Mouse (Mus musculus): ENCODE data around the gene Med12l. TPM values are rescaled to one million over a fixed set of nuclear protein-coding genes. Genes with fewer than 3 reads are reported as not detected.

The Med12l gene
- total RNA-seq, 1 experiment from 2014 or later = 0.86 TPM

- ATAC-seq (replicated peaks; ENCODE audit: insufficient number of reproducible peaks, low FRiP score, low TSS enrichment, poor library complexity, severe bottlenecking) = no peak
Measured at GRCm38 (mm10) chr3:59016501-59016900, 10.9 kb downstream of the Med12l start.

GRCm38 (mm10) chr3:59021236-59021635 lies 15.6 kb downstream of the Med12l start:
- no peak for ATAC-seq (replicated peaks; ENCODE audit: insufficient number of reproducible peaks, low FRiP score, low TSS enrichment, poor library complexity, severe bottlenecking)

DNA sequence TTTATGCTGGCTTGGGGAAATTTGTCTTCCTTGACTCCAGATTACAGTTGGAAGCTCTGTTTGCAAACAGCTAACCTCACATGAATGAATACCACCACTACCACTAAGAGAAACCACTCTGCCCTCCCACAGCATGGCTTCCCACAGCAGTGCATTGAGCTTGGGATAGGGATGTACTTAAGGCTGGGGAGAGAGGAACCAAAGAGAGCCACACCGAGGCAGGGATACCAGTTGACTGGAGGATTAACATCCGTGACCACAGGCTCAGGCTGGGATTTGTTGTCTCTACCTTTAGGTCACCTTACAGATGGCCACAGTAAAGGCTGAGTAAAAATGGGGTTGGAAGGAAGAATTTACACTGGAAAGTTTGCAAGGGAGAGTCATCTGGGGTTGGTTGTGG lies 16.6 kb downstream of the Med12l start:
- no peak for ATAC-seq (replicated peaks; ENCODE audit: insufficient number of reproducible peaks, low FRiP score, low TSS enrichment, poor library complexity, severe bottlenecking)

GRCm38 (mm10) chr3:59022971-59023370 lies 17.3 kb downstream of the Med12l start:
- ATAC-seq (replicated peaks; ENCODE audit: insufficient number of reproducible peaks, low FRiP score, low TSS enrichment, poor library complexity, severe bottlenecking) = no peak

- no peak for ATAC-seq (replicated peaks; ENCODE audit: insufficient number of reproducible peaks, low FRiP score, low TSS enrichment, poor library complexity, severe bottlenecking)
Measured at GRCm38 (mm10) chr3:59024531-59025192, 19.0 kb downstream of the Med12l start.

DNA sequence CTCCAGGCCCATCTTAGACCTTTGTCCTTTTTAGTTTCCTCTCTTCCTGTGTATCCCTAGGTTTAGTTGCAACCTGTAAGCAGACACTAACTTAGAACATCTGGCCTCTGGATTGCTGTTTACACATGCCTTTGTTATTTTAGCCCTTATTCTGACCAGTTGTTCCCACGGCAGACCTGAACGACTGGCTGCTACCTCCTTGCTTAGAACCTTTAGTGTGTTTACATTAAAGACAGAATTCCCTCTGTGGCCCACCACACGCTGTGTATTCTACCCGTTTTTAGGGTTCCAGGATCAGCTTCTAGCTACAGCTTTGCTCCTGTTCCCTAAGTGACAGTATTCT lies 19.5 kb downstream of the Med12l start:
- ATAC-seq (replicated peaks; ENCODE audit: insufficient number of reproducible peaks, low FRiP score, low TSS enrichment, poor library complexity, severe bottlenecking) = no peak

GRCm38 (mm10) chr3:59028696-59029095 lies 23.1 kb downstream of the Med12l start:
- no peak for ATAC-seq (replicated peaks; ENCODE audit: insufficient number of reproducible peaks, low FRiP score, low TSS enrichment, poor library complexity, severe bottlenecking)

DNA sequence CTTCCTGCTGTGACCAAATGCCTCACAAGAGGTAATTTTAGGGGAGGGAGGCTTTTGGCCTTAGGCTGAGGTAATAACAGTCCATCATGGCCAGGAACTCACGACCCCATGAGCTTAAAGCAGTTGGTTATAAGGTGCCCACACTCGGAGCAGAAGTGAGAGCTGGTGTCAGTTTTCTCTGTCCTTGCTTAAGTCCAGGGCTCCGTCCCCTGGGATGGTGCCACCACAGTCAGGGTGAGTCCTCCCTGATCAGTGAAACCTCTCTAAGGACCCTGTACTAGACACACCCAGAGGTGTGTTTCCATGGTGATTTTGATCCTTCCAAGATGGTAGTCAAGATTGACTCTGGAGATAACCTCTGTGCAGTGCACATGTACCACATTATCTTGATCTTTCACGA lies 25.4 kb downstream of the Med12l start:
- ATAC-seq (replicated peaks; ENCODE audit: insufficient number of reproducible peaks, low FRiP score, low TSS enrichment, poor library complexity, severe bottlenecking) = no peak

DNA sequence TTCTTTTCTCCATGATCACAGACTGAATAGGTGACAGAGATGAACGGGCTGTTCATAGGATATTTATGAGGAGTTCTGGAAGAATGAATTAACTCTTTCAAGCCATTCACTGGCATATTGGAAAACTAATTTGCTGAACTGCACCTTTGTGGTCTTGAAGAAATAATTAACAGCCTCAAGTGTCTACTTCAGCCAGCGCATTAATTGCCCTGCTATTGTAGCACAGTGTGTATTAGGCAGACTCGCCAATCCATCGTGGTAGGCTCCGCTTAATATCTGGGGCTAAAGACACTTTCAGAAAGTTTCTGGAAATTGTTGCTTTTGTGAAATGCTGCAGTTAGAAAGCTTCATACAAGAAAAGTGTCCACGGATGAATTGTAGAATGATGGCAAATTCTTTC lies 35.9 kb downstream of the Med12l start:
- no peak for ATAC-seq (replicated peaks; ENCODE audit: insufficient number of reproducible peaks, low FRiP score, low TSS enrichment, poor library complexity, severe bottlenecking)

GRCm38 (mm10) chr3:59054834-59055535 lies 49.4 kb downstream of the Med12l start:
- ATAC-seq (replicated peaks; ENCODE audit: insufficient number of reproducible peaks, low FRiP score, low TSS enrichment, poor library complexity, severe bottlenecking) = peak; percentile 58

DNA sequence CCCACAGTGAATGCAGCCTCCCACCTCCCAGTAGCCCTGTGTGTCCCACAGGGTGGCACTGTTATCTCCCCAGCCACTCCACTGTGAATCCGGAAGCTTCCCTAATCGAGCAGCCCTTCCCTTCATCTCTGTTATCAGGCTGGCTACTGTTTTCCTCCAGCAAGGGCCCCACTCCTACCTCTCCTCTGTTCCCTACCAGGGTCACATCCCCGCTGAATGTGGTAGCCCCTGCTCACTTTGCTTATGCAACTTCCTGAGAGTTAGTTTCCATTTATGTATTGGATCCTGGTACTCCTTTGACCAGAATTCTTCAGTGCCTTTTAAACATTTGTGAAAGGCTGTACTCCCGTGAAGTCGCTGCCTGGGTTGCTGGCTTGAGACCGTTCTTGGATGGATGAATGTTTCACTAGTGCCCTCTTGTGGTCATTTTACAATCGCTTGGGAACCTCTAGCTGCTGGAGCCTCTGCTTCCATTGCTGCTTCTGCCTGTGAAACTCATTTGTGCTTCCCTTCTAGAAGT lies 53.5 kb downstream of the Med12l start:
- 0 out of 2 replicates have a peak, but pooled peaks have one; percentile 47 for ATAC-seq (replicated peaks; ENCODE audit: insufficient number of reproducible peaks, low FRiP score, low TSS enrichment, poor library complexity, severe bottlenecking)

DNA sequence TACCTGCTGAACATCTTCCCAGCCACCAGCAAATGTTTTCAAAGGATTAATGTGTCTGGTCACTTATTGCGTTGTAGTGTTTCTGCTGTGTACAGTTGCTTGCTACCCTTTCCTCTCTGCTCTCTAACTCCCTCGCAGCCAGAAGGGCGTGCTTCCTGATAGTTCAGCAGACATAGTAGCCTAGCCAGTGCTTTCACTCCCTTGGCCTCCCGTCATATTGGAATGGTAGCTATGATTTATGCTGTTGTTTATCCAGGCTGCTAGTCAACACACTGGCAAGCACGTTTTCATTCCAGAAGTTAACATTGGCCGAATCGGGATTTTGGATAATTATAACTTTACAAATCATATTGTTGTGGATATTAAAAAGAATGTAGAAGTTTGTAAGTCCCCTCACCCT lies 54.5 kb downstream of the Med12l start:
- no peak for ATAC-seq (replicated peaks; ENCODE audit: insufficient number of reproducible peaks, low FRiP score, low TSS enrichment, poor library complexity, severe bottlenecking)

DNA sequence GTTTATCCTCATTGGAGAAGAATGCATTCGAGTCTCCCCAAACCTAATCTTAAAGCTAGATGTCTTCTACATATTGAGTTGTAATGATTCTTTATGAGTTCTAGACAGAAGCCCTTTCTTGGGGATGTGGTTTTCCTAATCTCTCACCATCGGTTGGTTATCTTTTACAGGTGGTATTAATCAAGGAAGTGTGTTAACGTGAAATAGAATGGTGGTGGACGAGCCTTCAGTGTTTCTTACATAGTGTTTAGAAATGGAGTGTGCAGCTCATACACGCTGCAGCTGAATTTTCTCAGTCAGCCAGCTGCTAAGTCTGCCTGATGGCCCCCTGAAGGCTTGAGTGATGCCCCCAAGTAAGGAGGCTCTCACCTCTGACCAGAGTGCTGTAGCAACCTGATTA lies 56.5 kb downstream of the Med12l start:
- ATAC-seq (replicated peaks; ENCODE audit: insufficient number of reproducible peaks, low FRiP score, low TSS enrichment, poor library complexity, severe bottlenecking) = no peak

DNA sequence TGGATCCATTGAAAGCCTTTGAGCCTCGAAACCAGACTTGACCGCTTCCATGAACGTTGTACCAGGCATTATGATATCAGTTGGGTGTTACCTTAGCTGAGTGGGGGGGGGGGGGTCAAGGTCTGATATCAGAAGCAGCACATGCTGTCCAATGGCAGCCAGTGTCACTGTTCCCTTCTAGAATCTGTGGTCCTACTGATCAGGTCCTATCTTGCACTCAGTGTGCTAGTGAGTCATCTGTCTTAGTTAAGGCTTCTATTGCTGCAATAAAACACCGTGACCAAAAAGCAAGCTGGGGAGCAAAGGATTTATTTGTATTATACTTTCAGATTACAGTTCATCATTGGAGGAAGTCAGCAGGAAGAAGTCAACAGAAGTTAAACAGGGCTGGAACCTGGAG lies 57.8 kb downstream of the Med12l start:
- no peak for ATAC-seq (replicated peaks; ENCODE audit: insufficient number of reproducible peaks, low FRiP score, low TSS enrichment, poor library complexity, severe bottlenecking)

- no peak for ATAC-seq (replicated peaks; ENCODE audit: insufficient number of reproducible peaks, low FRiP score, low TSS enrichment, poor library complexity, severe bottlenecking)
Measured at GRCm38 (mm10) chr3:59065937-59066336, 60.3 kb downstream of the Med12l start.

DNA sequence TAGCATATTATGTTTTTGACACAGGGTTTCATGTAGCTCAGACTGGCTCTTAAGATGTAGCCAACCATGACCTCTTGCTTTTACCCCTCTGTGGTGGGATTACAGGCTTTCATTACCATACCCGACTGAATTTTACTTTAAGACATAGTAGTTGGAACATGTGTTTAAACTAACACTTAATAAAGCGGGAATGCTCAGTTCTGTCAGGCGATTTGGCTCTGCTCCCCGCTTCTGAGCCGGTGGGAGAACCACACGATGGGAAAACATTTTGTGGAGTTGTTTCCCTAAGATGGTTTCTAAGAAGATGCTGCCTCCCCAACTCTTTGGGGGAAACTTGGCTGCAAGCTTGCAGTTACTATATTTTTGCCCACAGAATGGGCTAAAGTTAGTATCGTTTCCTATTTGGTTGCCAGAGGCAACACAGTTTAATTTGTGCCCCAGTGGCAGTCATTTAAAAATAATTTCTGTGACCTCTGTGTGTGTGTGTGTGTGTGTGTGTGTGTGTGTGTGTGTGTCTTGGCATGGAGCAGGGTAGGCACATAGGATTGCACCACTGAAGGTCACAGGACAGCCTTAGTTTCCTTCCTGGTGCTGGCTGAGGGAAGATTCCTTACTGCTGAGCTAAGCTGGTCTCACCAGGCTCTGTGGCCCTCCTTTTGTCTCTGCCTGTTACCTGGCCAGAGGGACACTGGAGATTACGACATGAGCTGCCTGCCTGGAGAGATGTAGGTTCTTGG lies 61.1 kb downstream of the Med12l start:
- ATAC-seq (replicated peaks; ENCODE audit: insufficient number of reproducible peaks, low FRiP score, low TSS enrichment, poor library complexity, severe bottlenecking) = no peak

DNA sequence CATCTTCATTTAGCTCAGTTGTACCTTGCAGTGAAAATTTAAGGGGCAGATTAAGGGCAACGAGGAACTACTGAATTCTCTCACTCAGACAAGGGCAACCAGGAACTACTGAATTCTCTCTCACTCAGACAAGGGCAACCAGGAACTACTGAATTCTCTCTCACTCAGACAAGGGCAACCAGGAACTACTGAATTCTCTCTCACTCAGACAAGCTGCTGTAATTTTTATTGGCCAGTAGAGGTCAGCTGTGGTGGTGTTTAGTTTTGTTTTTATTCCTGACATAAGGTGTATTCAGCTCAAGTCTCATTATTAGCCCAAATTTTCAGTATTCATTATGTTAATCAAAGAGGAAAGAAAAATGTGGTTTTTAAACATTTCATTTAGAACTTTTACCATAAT lies 63.4 kb downstream of the Med12l start:
- ATAC-seq (replicated peaks; ENCODE audit: insufficient number of reproducible peaks, low FRiP score, low TSS enrichment, poor library complexity, severe bottlenecking) = peak; percentile 57; the same call in 1 of the 2 replicates

DNA sequence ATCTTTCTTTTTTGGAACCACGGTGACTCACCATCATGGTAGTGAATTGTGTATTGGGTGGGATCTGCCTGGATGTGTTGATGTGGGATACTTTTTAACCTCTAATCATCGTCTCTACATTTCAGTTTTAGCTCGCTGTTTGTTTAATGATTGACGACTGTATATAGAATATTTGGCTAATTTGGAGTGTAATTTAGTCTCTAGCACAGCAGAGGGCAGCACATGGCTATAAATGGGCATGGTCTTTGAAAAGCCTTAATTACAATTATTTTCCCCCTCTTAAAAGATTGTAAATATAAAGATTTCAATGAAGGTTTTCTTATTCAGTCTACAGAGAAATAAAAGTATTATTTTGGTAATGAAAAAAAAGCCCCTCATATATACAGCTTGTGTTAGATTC lies 71.7 kb downstream of the Med12l start:
- ATAC-seq (replicated peaks; ENCODE audit: insufficient number of reproducible peaks, low FRiP score, low TSS enrichment, poor library complexity, severe bottlenecking) = no peak

- ATAC-seq (replicated peaks; ENCODE audit: insufficient number of reproducible peaks, low FRiP score, low TSS enrichment, poor library complexity, severe bottlenecking) = no peak
Measured at GRCm38 (mm10) chr3:59078585-59078984, 73.0 kb downstream of the Med12l start.

- peak; percentile 68 for ATAC-seq (replicated peaks; ENCODE audit: insufficient number of reproducible peaks, low FRiP score, low TSS enrichment, poor library complexity, severe bottlenecking)
Measured at GRCm38 (mm10) chr3:59079327-59079726, 73.7 kb downstream of the Med12l start.

All from monocyte, adult 5-6 weeks (primary cell).